Comparison of ENCODE assay signal across 40 mouse cellular contexts in the genomic region with DNA sequence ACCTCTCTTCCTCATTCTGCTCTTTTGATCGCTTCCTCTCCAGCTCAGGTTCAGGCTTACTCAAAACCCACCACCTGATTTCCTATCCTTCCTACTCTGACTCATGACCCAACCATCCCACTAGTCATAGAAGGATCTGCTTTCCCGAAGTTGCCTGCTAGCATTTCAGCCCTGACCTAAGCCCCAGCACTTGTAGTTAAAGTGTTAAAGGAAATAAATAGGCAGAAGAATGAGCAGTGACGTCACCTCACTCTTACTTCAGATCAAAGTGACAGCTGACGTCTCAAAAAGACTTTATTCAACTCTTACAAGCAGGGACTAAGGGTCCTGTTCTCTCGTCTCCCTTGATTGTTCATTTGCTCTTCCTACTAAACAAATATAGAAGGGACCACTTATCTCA. TPM values are rescaled to one million over a fixed set of nuclear protein-coding genes. Genes with fewer than 3 reads are reported as not detected.
"Had no signal": no experiment of that assay in that cellular context is flagged by ENCODE, and none has a peak within 500 bp of the region (broad histone marks: within the 10 kb centered on the region; RNA-seq: fewer than 3 reads in every experiment).

No protein-coding gene starts in this region.

- H3K4me1 ChIP-seq: hindbrain, embryonic 13.5 days; hindbrain, embryonic 15.5 days; kidney, embryonic 15.5 days; limb, embryonic 10.5 days; limb, embryonic 12.5 days had no signal

- H3K4me2 ChIP-seq: heart, embryonic 11.5 days; heart, embryonic 13.5 days; heart, embryonic 15.5 days; hindbrain, embryonic 13.5 days; hindbrain, embryonic 15.5 days; kidney, embryonic 15.5 days; limb, embryonic 12.5 days had no signal

- H3K27ac ChIP-seq: heart, adult 2 months; heart, embryonic 13.5 days; heart, embryonic 15.5 days; hindbrain, embryonic 13.5 days; hindbrain, embryonic 15.5 days; hindbrain, postnatal 0 days; kidney, embryonic 15.5 days; kidney, postnatal 0 days; limb, embryonic 10.5 days; limb, embryonic 12.5 days had no signal

- ATAC-seq: hindbrain, postnatal 0 days; intestine, embryonic 16.5 days had no signal

- H3K4me3 ChIP-seq: heart, adult 2 months; heart, embryonic 13.5 days; heart, embryonic 15.5 days; hindbrain, embryonic 13.5 days; hindbrain, embryonic 15.5 days; kidney, embryonic 15.5 days; limb, embryonic 10.5 days; limb, embryonic 12.5 days had no signal

- DNase-seq: gastrocnemius, postnatal 14 days; gastrocnemius, postnatal 36 days; heart, adult 11 months; heart, adult 2 months; heart, postnatal 14 days; heart, postnatal 36 days; kidney, adult 11 months; kidney, adult 2 months; kidney, adult 9 months; kidney, postnatal 14 days; kidney, postnatal 36 days; layer of hippocampus, adult 9-11 months; layer of hippocampus, postnatal 36 days had no signal

- H3K36me3 ChIP-seq: heart, embryonic 13.5 days; heart, embryonic 15.5 days; hindbrain, embryonic 13.5 days; hindbrain, embryonic 15.5 days; kidney, embryonic 15.5 days; limb, embryonic 10.5 days; limb, embryonic 12.5 days had no signal

- H3K9me3 ChIP-seq: heart, embryonic 13.5 days; heart, embryonic 15.5 days; hindbrain, embryonic 13.5 days; hindbrain, embryonic 15.5 days; kidney, embryonic 15.5 days; limb, embryonic 10.5 days; limb, embryonic 12.5 days had no signal

- H3K9ac ChIP-seq: heart, embryonic 13.5 days; heart, embryonic 15.5 days; hindbrain, embryonic 13.5 days; hindbrain, embryonic 15.5 days; kidney, embryonic 15.5 days; limb, embryonic 12.5 days had no signal

- H3K27me3 ChIP-seq: heart, embryonic 13.5 days; heart, embryonic 15.5 days; hindbrain, embryonic 13.5 days; hindbrain, embryonic 15.5 days; kidney, embryonic 15.5 days; limb, embryonic 12.5 days had no signal

RNA-seq across cellular contexts. Expression of a gene that starts 16.0 kb away (rescaled TPM):
- total RNA-seq: gastrocnemius, adult 18-20 months; gastrocnemius, adult 8-10 months; gastrocnemius, postnatal 14 days; gastrocnemius, postnatal 36 days; heart, adult 2 months; heart, postnatal 14 days; heart, postnatal 36 days; hematopoietic stem cell, adult 5-6 weeks; hindbrain, postnatal 0 days; layer of hippocampus, adult 18-20 months; layer of hippocampus, adult 8-10 months; layer of hippocampus, postnatal 14 days; layer of hippocampus, postnatal 36 days; left cerebral cortex, adult 18-20 months; left cerebral cortex, adult 8-10 months; left cerebral cortex, postnatal 10 days; left cerebral cortex, postnatal 25 days had no signal
- polyA plus RNA-seq: gonadal fat pad, adult 2 months; heart, adult 2 months; heart, embryonic 11.5 days; heart, embryonic 13.5 days; heart, embryonic 15.5 days; heart, postnatal 0 days; hindbrain, embryonic 11.5 days; hindbrain, embryonic 13.5 days; hindbrain, embryonic 15.5 days; hindbrain, postnatal 0 days; intestine, embryonic 14.5 days; kidney, postnatal 0 days; large intestine, adult 2 months; limb, embryonic 10.5 days; limb, embryonic 12.5 days; limb, embryonic 14.5 days had no signal

RNA-seq across cellular contexts. Expression of a gene that starts 17.7 kb away (rescaled TPM):
- total RNA-seq: gastrocnemius, adult 18-20 months; gastrocnemius, adult 8-10 months; gastrocnemius, postnatal 14 days; gastrocnemius, postnatal 36 days; heart, adult 2 months; heart, postnatal 36 days; hematopoietic stem cell, adult 5-6 weeks; hindbrain, postnatal 0 days; layer of hippocampus, adult 18-20 months; layer of hippocampus, adult 8-10 months; layer of hippocampus, postnatal 14 days; layer of hippocampus, postnatal 36 days; left cerebral cortex, adult 18-20 months; left cerebral cortex, adult 8-10 months; left cerebral cortex, postnatal 10 days; left cerebral cortex, postnatal 25 days had no signal
- polyA plus RNA-seq: heart, embryonic 11.5 days; heart, embryonic 13.5 days; heart, embryonic 15.5 days; hindbrain, embryonic 11.5 days; hindbrain, embryonic 13.5 days; hindbrain, embryonic 15.5 days; hindbrain, postnatal 0 days; intestine, embryonic 14.5 days; kidney, adult 2 months; kidney, embryonic 15.5 days; large intestine, adult 2 months; limb, embryonic 10.5 days; limb, embryonic 12.5 days; limb, embryonic 14.5 days had no signal

RNA-seq across cellular contexts. Expression of a gene that starts 35.7 kb away (rescaled TPM):
- total RNA-seq: gastrocnemius, adult 18-20 months; gastrocnemius, adult 8-10 months; gastrocnemius, postnatal 14 days; gastrocnemius, postnatal 36 days; heart, adult 2 months; heart, postnatal 36 days; hematopoietic stem cell, adult 5-6 weeks; hindbrain, postnatal 0 days; layer of hippocampus, adult 18-20 months; layer of hippocampus, adult 8-10 months; layer of hippocampus, postnatal 14 days; layer of hippocampus, postnatal 36 days; left cerebral cortex, adult 18-20 months; left cerebral cortex, adult 8-10 months; left cerebral cortex, postnatal 10 days; left cerebral cortex, postnatal 25 days had no signal
- polyA plus RNA-seq: gonadal fat pad, adult 2 months; hindbrain, embryonic 11.5 days; hindbrain, embryonic 13.5 days; hindbrain, embryonic 15.5 days; hindbrain, postnatal 0 days; intestine, embryonic 14.5 days; intestine, embryonic 16.5 days; kidney, adult 2 months; kidney, embryonic 15.5 days; large intestine, adult 2 months; limb, embryonic 10.5 days; limb, embryonic 12.5 days; limb, embryonic 14.5 days had no signal
